Mouse (Mus musculus) thymus, postnatal 25 days (tissue): Measurements from ENCODE around the gene Ophn1.

Experiments
- DNase-seq: peaks from one replicate; pipeline ENCODE4 v3.0.0; 2022

Gene Ophn1

GRCm38 (mm10) chrX:98774247-98774950 is 116.4 kb downstream of the Ophn1 start:
- DNase-seq, result no peak

- no peak for DNase-seq
Measured at GRCm38 (mm10) chrX:98755089-98755488, 135.7 kb downstream of the Ophn1 start.

GRCm38 (mm10) chrX:98751279-98751817 is 139.5 kb downstream of the Ophn1 start:
- DNase-seq, result no peak

GRCm38 (mm10) chrX:98736758-98737157 is 154.1 kb downstream of the Ophn1 start:
- DNase-seq, result no peak

- no peak for DNase-seq
Measured at GRCm38 (mm10) chrX:98722991-98723390, 167.8 kb downstream of the Ophn1 start.

GRCm38 (mm10) chrX:98707766-98708165 is 183.1 kb downstream of the Ophn1 start:
- no peak for DNase-seq

GRCm38 (mm10) chrX:98701635-98702034 is 189.2 kb downstream of the Ophn1 start:
- peak; percentile 11 for DNase-seq

- no peak for DNase-seq
Measured at GRCm38 (mm10) chrX:98682603-98683002, 208.2 kb downstream of the Ophn1 start.

GRCm38 (mm10) chrX:98681281-98681680 is 209.5 kb downstream of the Ophn1 start:
- no peak for DNase-seq

- no peak for DNase-seq
Measured at GRCm38 (mm10) chrX:98670988-98671387, 219.8 kb downstream of the Ophn1 start.

GRCm38 (mm10) chrX:98651431-98651830 is 239.4 kb downstream of the Ophn1 start:
- no peak for DNase-seq

GRCm38 (mm10) chrX:98628666-98629404 is 262.0 kb downstream of the Ophn1 start:
- DNase-seq, result no peak

GRCm38 (mm10) chrX:98618865-98619264 is 272.0 kb downstream of the Ophn1 start:
- DNase-seq, result no peak

- no peak for DNase-seq
Measured at GRCm38 (mm10) chrX:98617426-98617825, 273.4 kb downstream of the Ophn1 start.

GRCm38 (mm10) chrX:98574201-98574600 is 316.6 kb downstream of the Ophn1 start:
- no peak for DNase-seq

GRCm38 (mm10) chrX:98546458-98546857 is 344.4 kb downstream of the Ophn1 start:
- no peak for DNase-seq

- DNase-seq, result no peak
Measured at GRCm38 (mm10) chrX:98515329-98515728, 375.5 kb downstream of the Ophn1 start.

GRCm38 (mm10) chrX:98514359-98514904 is 376.4 kb downstream of the Ophn1 start:
- DNase-seq, result no peak
